Mouse (Mus musculus): ENCODE data around the gene Zbtb8b. TPM values are rescaled to one million over a fixed set of nuclear protein-coding genes. Genes with fewer than 3 reads are reported as not detected.
"Not testable (repeated sequence)": the region's sequence is repeated elsewhere in the genome, so short reads cannot be mapped to it uniquely, and the experiment has no call there.

The Zbtb8b gene
- not detected for total RNA-seq (2018; cell fraction: chromatin; rRNA removed)
- not detected for total RNA-seq (2018; cell fraction: cytosol; rRNA removed)
- total RNA-seq (2018; cell fraction: nucleus; rRNA removed): not detected
- not detected in 3 replicates for polyA plus RNA-seq (2018)

DNA sequence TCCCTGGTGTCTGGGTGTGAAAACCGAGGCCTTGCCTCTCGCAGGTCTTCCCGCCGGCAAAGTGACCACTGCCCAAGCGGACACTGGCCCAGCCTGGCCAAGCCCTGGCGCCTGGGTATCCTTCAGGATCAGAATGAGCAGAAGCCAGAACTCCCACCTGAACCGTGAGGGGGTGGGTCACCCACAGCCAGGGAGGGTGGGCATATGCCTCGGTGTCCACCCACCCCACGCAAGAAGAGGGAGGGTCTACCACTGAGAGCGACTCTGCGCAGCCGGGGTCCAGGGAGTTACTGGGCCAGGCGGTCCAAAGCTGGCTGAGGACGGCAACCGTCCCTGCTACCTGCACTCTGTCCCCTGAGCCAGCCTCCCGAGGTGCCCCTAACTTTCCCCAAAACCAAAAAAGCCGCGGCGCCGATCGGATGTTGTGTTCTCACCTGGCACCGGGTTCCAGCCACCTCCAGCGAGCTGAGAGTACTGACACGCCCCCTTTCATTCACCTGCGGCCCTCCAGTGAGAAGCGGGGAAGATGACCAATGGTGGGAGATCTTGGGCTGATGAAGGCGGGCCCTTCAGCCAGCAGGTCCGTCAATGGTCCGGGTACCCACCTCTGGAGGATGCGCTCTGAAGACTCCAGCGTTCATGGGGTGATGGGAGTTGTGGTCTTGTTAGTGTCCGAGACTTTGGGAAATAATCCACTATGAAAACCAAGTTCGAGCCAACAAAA lies at the start of gene Zbtb8b:
Gene Zbtb8b (minus strand): TSS at position 514 of the 724 bp plus-strand sequence.
- H3K27ac ChIP-seq: no peak within 1 kb of the TSS
- no peak within 1 kb of the TSS for H3K4me3 ChIP-seq (ENCODE audit: inconsistent target)
- H3K36me3 ChIP-seq (ENCODE audit: inconsistent target): no peaks in the 10 kb centered on the region
- H3K79me2 ChIP-seq (ENCODE audit: inconsistent target): no peaks in the 10 kb centered on the region
- WGBS (ENCODE audit: missing documents): 18% methylated on average over 31 of the region's 33 CpGs

DNA sequence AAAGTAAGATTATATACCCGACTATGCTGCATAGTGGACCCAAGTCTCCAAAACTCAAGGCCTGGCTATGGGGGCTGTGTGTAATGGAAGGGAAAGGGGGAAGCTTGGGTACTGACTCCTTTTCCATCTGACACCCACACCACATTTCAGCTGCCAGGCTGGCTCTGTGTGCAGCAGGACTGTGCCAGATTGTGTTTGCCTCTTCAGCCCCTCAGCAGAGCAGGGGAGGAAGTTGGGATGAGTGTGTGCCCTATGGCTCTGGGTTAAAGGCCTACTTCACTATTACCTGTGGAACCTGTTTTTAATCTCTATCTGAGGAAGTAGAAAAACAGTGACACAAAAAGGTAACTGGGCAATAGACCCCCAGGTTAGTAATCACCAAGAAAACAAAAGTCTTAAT lies 40.4 kb upstream of the Zbtb8b start:
- Histone ChIP-seq H3K27ac (no peak overlapping the region), H3K4me3 (ENCODE audit: inconsistent target) (no peak overlapping the region), H3K36me3 (ENCODE audit: inconsistent target) (peaks cover 76% of the 10 kb centered on the region), H3K79me2 (ENCODE audit: inconsistent target) (no peaks in the 10 kb centered on the region)
- WGBS (ENCODE audit: missing documents): 100% methylated on average over 1 of the region's 1 CpGs

- Histone ChIP-seq H3K27ac (no peak overlapping the region), H3K79me2 (ENCODE audit: inconsistent target) (no peaks in the 10 kb centered on the region), H3K36me3 (ENCODE audit: inconsistent target) (peaks cover 73% of the 10 kb centered on the region), H3K4me3 (ENCODE audit: inconsistent target) (no peak overlapping the region)
- WGBS (ENCODE audit: missing documents): 98% methylated on average over 3 of the region's 3 CpGs
Observed at GRCm38 (mm10) chr4:129479863-129480262, 39.2 kb upstream of the Zbtb8b start.

DNA sequence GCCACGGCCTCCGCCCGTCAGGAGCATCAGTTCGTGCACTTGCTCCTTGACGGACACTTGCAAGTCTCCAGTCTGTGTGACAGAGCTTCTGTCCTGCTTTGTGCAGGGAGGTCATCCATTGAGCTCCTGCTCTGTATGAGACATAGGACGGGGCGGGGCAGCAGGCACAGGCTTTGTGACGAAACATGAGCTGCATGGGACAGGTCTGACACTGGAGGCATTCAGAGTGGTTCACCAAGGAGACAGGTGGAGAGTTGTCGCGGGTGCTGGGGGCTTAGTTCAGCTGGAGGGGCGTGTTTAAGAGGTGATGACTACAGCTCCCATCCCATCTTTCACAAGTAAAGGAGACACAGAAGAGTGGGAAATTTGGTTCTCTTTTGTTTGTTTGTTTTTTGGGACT lies 35.4 kb upstream of the Zbtb8b start:
- 97% methylated on average over 11 of the region's 11 CpGs for WGBS (ENCODE audit: missing documents)
- H3K27ac ChIP-seq: no peak overlapping the region
- no peaks in the 10 kb centered on the region for H3K79me2 ChIP-seq (ENCODE audit: inconsistent target)
- no peak overlapping the region for H3K4me3 ChIP-seq (ENCODE audit: inconsistent target)
- H3K36me3 ChIP-seq (ENCODE audit: inconsistent target): peaks cover 73% of the 10 kb centered on the region

GRCm38 (mm10) chr4:129464286-129464815 lies 23.7 kb upstream of the Zbtb8b start:
- peaks cover 29% of the 10 kb centered on the region for H3K79me2 ChIP-seq (ENCODE audit: inconsistent target)
- H3K36me3 ChIP-seq (ENCODE audit: inconsistent target): peaks cover 46% of the 10 kb centered on the region
- H3K4me3 ChIP-seq (ENCODE audit: inconsistent target): no peak overlapping the region
- H3K27ac ChIP-seq: no peak overlapping the region
- 76% methylated on average over 4 of the region's 4 CpGs for WGBS (ENCODE audit: missing documents)

DNA sequence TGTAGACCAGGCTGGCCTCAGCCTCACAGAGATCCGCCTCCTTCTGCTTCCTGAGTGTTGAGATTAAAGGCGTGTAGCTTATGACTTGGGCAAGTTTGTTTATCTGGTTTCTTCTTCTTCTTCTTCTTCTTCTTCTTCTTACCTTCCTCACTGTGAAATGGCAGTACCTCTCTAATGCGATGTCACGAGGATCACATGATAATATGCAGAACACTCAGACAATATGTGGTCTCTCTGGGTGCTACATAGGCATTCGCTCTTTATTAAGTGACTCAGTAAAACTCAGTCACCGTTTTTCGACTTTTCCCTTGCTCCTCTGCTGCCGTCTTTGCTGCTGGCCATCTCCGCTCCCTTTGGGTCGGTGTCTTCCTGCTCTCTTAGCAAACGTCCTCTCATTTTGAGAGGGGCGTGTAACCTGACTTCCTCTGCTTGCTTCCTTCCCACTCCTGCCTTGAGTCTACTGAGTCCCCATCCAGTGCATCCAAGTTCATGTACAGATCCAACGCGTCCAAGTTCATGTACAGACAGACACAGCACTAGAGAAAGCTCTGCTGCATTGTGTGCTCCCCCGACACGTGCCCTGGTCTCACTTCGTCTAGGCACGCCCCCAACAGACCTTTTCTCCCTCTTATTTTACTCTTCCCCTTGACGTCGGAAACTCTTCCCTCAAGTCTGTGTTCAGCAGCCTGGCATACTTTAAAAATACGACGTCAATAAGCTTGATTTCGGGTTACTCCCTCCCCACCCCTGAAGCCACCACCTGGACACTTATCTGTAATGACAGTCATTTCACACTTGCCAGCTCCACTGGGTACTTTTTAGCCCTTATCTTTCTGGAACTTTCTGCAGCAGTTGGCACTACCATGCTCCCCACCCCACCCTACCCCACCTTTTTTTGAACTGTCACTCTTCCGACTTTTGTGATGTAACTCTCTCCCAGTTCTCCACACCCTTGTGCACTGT lies 22.7 kb upstream of the Zbtb8b start:
- no peak overlapping the region for H3K27ac ChIP-seq
- H3K4me3 ChIP-seq (ENCODE audit: inconsistent target): no peak overlapping the region

DNA sequence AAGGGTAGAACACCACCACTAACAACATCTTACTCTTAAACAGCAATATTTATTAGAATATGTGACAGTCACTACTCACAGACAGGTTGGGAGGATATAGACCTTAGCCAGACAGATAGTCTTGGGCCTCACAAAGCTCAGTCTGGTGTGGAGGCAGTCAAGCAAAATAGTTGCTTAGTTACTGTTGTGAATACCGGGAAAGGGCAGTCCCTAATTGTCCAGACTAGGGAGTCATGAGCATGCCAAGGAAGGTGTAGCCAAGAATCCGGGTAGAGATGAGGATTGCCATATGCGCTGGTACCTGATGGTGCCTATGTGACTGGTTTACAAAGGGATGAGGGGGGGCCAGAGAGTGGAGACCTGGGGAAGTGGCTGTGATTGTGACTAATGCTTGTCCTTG lies 21.5 kb upstream of the Zbtb8b start:
- Histone ChIP-seq H3K27ac (peak overlapping the region; percentile 40), H3K79me2 (ENCODE audit: inconsistent target) (peaks cover 29% of the 10 kb centered on the region), H3K4me3 (ENCODE audit: inconsistent target) (peak overlapping the region; percentile 81), H3K36me3 (ENCODE audit: inconsistent target) (peaks cover 24% of the 10 kb centered on the region; the same call in 1 of the 2 replicates)
- WGBS (ENCODE audit: missing documents): 45% methylated on average over 3 of the region's 3 CpGs

More for the DNA sequence above, 22.7 kb upstream of the Zbtb8b start:
- Histone ChIP-seq H3K79me2 (ENCODE audit: inconsistent target) (peaks cover 29% of the 10 kb centered on the region), H3K36me3 (ENCODE audit: inconsistent target) (peaks cover 36% of the 10 kb centered on the region)
- 90% methylated on average over 24 of the region's 24 CpGs for WGBS (ENCODE audit: missing documents)

DNA sequence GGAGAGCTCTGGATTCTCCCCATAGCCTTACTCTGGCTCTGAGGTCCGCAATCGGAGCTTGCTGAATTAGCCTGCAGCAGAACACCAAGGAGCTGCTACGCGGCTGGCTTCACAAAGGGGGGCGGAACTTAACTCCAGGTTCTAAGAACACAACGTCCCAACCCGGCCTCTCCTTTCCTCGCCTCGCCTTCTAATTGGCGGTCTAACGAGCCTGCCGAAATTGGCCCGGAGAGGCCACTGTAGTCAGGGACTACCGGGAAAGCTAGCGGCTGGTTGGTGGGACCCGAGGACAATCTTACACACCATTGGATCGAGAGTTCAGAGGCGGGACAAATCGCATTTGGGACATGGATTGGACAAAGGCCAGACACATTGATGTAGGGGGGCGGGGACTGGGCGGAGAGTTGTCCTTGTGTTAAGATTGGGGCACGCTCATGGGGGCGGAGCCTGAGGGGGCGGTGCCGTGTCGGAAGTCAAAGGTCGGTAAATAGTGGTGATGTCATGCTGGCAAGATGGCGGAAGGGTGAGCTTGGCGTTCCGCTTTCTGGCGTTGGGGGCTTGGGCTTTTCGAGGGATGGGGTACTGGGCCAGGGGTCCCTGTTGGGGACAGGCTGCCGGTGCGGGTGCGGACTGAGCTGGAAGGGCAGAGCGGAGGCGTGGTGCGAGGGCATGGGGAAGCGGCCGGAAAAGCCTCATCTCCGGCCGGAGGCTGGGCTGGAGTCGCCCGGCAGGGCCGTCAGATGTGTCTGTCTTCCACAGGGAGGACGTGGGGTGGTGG lies 20.7 kb upstream of the Zbtb8b start, which contains the start of gene Bsdc1:
Gene Bsdc1 (plus strand): TSS at position 399 of the 778 bp plus-strand sequence.
- H3K4me3 ChIP-seq (ENCODE audit: inconsistent target): peak within 1 kb of the TSS; percentile 81
- H3K79me2 ChIP-seq (ENCODE audit: inconsistent target): peaks cover 29% of the 10 kb centered on the region
- H3K36me3 ChIP-seq (ENCODE audit: inconsistent target): peaks cover 16% of the 10 kb centered on the region; the same call in 1 of the 2 replicates
- WGBS (ENCODE audit: missing documents): under 1% methylated on average over 42 of the region's 46 CpGs
- H3K27ac ChIP-seq: peak within 1 kb of the TSS; percentile 40

DNA sequence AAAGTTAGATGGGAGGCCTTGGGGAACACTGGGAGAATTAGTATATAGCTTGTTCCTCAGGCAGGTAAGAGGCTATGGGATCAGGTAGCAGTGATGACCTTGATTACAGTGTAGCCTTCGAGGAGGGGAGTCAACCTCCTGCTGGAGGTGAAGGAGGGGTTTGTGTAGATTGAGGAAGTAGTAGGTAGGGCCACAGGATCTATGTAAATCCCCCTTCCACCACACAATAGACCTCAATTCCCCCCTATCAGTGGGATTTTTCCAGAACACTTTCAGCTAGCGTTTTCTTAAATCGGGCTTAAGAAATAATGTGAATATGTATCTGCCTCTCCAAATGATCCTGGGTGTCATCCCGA lies 20.2 kb upstream of the Zbtb8b start:
- Histone ChIP-seq H3K79me2 (ENCODE audit: inconsistent target) (peaks cover 29% of the 10 kb centered on the region), H3K4me3 (ENCODE audit: inconsistent target) (peak overlapping the region; percentile 81), H3K36me3 (ENCODE audit: inconsistent target) (peaks cover 11% of the 10 kb centered on the region; the same call in 1 of the 2 replicates), H3K27ac (peak overlapping the region; percentile 35; the same call in 1 of the 2 replicates)
- WGBS (ENCODE audit: missing documents): 0% methylated on average over 4 of the region's 4 CpGs

DNA sequence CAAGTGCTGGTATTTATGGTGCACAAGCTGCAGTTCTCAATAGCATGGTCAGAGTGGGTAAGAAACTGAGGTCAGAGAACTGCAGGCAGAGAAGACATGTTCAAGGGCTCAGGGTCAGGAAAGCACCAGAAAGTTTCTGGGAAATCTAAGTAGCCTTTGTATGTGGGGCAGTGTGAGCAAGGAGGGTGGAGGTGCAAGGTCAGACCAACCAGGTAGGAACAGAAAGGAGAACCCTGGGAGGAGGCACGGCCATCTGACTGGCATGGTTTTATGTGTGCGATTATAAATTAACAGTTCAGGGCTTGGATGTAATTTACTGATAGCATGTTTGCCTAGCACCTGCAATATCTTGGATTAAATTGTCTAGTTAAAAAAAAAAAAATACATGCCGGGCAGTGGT lies 19.1 kb upstream of the Zbtb8b start:
- Histone ChIP-seq H3K79me2 (ENCODE audit: inconsistent target) (peaks cover 29% of the 10 kb centered on the region), H3K36me3 (ENCODE audit: inconsistent target) (no peaks in the 10 kb centered on the region; the same call in 1 of the 2 replicates), H3K4me3 (ENCODE audit: inconsistent target) (no peak overlapping the region), H3K27ac (no peak overlapping the region)
- 89% methylated on average over 3 of the region's 3 CpGs for WGBS (ENCODE audit: missing documents)

DNA sequence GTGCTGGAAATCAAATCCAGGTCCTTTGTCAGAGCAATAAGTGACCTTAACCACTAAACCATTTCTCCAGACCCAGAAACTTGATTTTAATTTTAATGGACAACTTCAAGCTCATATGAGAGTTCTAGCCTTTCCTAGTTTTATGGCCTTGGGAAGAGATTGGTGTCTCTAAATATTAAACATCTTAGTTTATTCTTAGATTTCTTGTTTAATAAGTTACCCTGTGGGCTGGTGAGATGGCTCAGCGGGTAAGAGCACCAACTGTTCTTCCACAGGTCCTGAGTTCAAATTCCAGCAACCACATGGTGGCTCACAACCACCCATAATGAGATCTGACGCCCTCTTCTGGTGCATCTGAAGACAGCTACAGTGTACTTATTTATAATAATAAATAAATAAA lies 16.7 kb upstream of the Zbtb8b start:
- not testable (repeated sequence) for H3K27ac ChIP-seq; H3K79me2 ChIP-seq (ENCODE audit: inconsistent target); H3K4me3 ChIP-seq (ENCODE audit: inconsistent target); H3K36me3 ChIP-seq (ENCODE audit: inconsistent target)
- WGBS (ENCODE audit: missing documents): 88% methylated on average over 2 of the region's 2 CpGs

DNA sequence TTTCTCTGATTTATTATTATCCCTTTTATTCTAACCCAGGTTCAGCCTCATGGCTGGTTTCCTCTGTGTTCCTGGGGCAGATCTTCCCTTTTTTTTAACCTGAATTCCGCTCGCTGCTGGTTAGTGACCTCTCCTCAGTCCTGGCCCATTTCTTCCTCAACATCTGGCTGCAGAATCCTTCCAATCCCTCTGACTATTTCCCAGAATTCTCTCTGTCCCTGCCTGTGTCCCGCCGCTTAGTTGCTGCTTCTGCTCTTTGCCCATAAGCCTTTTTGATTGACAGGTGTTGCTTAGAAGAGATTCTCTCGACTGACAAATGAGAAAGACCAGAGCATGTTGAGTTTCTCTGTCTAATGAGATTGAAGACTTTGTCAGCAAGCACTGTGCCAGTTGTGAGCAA lies 15.5 kb upstream of the Zbtb8b start:
- H3K4me3 ChIP-seq (ENCODE audit: inconsistent target): no peak overlapping the region
- 83% methylated on average over 5 of the region's 5 CpGs for WGBS (ENCODE audit: missing documents)
- H3K36me3 ChIP-seq (ENCODE audit: inconsistent target): no peaks in the 10 kb centered on the region
- H3K27ac ChIP-seq: no peak overlapping the region
- H3K79me2 ChIP-seq (ENCODE audit: inconsistent target): no peaks in the 10 kb centered on the region

DNA sequence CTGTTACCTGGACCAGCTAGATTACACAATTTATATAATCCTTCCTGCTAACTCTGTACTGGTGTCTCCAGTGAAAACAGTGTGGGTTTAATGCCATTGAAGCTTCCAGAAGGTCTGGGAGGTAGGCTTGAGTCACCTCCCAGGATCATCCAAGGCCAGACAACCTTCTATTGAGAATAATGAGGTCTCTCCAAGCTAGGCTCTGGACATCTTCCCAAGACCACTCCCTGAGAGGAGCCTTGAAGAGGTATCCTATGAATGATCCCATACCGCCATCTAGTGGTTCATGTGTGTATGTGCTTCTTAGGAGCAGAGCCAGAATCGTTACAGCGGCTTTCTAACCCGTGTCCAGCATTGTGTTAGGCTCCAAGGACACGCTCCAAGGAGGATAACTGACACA lies 14.6 kb upstream of the Zbtb8b start:
- no peaks in the 10 kb centered on the region for H3K36me3 ChIP-seq (ENCODE audit: inconsistent target)
- no peak overlapping the region for H3K4me3 ChIP-seq (ENCODE audit: inconsistent target)
- no peak overlapping the region for H3K27ac ChIP-seq
- no peaks in the 10 kb centered on the region for H3K79me2 ChIP-seq (ENCODE audit: inconsistent target)
- WGBS (ENCODE audit: missing documents): 4% methylated on average over 5 of the region's 5 CpGs

Measured in macrophage (primary cell).